Mouse (Mus musculus) kidney, adult 18-20 months (tissue): Measurements from ENCODE around the gene Emilin2.

Experiments used
- DNase-seq: peaks from one replicate; pipeline ENCODE4 v3.0.0; 2021

Gene Emilin2

GRCm38 (mm10) chr17:71263136-71263535 lies 48.6 kb downstream of the Emilin2 start:
- no peak for DNase-seq

DNA sequence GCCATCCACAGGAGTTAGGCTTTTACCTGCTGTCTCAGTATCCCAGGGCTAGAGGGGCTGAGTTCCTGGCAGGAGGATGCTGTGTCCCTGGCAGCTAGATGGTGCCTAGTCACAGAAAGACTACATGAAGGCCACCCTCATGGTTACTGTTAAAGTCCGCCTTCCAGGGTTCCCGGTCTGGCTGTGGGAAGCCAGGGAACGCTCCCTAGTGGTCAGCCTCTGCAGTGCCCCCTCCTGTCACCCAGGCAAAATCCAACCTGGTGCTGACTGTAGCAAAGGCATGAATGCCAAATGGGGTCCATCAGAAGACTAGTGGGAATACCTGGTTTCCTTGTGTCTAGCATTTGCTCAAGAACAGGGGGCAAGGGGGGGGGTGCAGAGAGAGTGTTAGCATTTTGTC lies 51.1 kb downstream of the Emilin2 start:
- no peak for DNase-seq

- DNase-seq: peak; percentile 26
Measured at GRCm38 (mm10) chr17:71259727-71260126, 52.1 kb downstream of the Emilin2 start.

DNA sequence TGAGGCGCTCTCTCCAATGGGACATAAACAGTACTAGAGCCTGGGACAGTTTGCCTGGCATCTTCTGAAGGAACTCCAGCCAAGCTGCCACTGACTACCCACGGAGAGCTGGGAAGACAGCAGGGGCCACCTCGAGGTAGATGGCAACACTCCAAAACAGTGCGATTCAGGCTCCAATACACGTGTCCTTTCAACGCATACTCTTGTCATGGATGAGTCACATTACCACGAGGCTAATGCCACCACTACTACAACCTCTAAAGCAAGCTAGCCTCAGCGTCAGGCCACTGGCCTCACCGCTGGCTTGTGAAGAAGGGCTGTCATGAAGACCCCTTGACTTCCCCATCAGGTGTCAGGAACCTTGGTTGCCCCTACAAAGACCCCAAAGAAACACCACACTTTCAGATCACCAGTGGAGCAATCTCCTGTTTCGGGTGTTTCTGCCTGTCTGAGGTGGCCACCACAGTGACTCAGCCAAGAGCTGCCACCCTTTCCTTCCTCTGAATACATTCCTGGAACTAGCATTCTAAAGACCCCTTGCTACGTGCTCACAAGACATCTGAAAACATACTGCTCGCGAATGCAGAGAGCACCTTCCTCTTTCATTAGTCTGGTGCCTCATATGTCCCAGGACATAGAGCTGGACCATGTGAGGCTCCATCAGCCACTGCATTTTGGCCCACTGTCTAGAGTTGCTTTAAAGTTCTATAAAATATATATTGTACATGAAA lies 54.8 kb downstream of the Emilin2 start:
- no peak for DNase-seq

DNA sequence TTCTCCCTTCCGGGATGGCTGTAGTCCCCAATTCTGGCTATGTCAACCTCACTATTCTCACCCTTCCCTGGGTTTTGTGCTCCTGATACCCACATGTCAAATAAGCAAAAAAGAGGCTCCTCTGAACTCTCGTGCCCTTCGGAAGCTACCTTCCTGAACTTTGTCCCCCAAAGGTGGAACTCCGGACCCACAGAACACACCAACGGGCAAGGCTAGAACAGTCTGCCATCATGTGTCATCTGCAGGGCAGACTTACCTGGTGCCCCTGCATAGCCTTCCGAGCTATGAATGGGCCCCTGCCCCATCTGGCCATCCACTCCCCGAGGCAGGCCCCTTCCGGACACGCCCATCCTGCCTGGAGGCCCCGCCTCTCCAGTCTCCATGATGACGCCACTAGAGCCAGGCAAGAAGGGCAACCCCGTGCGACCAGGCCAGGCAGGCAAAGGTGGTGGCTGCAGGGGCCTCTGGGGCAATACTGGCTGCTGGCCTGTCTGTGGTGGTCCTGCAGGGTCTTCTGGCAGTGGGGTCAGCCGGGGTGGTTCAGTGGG lies 55.6 kb downstream of the Emilin2 start:
- DNase-seq: no peak

DNA sequence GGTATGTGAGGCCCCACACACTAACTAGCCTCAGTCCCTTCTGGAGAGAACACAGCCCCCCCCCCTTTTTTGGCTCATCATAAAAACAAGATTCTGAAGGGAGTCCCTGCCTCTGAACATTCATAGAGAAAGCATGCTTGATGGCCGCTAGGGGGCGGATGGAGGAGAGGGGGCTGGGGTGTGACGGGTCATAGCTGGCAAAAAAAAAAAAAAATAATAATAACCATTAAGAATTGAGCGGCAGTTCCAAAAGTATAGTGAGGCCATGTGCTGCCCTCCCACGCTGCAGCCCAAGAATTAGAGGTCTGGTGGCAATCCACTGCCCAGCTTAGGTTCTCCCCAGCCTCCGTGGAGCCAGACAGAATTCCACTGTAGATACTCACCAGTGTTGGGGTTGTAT lies 57.0 kb downstream of the Emilin2 start:
- DNase-seq: peak; percentile 18

DNA sequence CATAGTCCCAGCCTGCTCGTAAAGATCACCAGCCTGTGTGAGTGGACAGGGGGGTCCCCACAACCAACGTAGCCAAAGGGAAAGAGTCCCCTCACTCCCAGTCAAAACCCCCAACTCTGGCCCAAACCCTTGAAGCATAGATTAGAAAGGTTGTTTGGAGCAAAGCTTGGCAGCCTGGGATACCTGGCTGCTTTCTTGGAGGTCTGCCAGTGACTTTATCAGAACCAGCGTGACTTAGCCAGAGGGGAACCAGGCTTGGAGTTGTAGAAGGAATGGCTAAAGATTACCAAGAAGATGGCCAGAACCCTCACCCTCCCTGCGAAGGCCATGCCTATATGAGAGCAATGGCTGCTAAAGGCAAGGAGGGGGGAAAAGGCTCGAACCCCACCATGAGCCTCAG lies 57.7 kb downstream of the Emilin2 start:
- DNase-seq: peak; percentile 57

DNA sequence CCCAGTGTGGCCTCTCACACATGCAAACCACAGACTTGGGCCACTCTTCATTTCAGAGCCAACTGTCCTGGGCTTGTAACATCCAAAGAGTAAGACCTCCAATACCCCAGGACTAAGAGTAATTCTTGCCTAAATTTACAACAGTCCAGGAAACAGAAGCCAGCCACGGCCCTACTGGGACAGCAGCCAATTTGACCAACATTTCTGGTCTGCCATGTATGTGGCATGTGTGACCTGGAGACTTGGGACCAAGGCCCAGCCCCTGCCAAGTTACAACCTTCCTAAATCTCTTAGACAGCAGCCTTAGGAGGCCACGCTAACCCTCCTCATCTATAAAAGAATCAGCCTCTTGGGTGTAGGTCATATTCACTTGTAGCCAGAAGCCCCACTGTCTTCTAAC lies 58.4 kb downstream of the Emilin2 start:
- no peak for DNase-seq

DNA sequence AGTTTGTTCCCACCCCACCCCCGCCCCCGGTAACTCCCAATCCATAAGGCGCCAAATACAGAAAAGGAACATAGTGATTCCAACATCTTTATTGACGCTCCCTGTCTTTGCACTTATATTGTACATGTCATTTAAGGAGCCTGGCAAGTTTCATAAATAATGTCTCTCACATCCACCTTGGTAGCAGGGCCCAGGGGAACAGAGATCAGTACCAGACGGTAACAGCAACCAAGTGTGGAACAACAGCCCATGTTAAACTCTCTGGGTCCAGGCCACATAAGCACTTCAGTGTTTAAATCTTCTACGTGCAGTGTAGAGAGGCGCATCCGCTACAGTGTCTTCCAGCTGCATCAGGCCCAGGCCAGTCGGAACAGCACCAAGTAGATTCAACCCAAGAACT lies 59.7 kb downstream of the Emilin2 start:
- DNase-seq: no peak

GRCm38 (mm10) chr17:71251601-71252001 lies 60.2 kb downstream of the Emilin2 start:
- peak; percentile 31 for DNase-seq

DNA sequence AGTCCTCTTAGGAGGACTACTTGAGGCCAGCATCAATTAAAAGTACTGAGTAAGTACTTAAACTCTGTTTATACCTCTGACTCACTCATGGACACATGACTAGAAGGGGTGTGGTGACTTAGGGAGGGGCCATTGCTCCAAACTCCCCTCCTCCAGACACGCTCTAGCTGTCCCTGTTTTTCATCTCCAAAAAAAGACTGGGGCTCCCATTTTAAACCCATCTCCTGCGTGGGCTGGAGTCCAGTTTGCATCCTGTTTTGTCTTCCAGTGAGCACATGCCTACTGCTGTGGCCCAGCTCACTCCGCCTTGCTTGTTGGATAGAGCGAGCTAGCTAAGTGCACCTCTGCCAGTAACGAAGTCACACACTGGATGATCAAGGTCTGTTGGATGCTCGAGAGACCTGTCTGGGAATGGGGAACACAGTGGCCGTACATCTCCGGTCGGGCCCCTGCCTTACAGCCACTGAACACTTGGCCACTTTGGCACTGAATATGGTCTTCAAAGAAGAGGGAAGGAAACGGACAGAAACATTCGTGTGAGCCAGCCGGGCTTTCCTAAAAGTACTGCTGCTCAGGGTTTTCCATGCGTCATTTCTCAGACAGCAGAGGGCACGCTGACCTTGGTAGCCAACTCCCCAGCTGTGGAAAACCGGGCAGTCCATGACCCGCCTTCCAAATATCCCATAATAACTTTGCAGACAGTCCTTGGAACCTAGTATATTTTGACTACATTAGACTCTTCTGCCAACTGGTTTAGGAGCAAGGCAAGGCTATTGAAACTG lies 60.8 kb downstream of the Emilin2 start:
- DNase-seq: peak; percentile 34

GRCm38 (mm10) chr17:71250046-71250445 lies 61.7 kb downstream of the Emilin2 start:
- DNase-seq: no peak

GRCm38 (mm10) chr17:71248963-71249362 lies 62.8 kb downstream of the Emilin2 start:
- DNase-seq: no peak

GRCm38 (mm10) chr17:71246022-71246421 lies 65.8 kb downstream of the Emilin2 start:
- no peak for DNase-seq

- no peak for DNase-seq
Measured at GRCm38 (mm10) chr17:71245133-71245532, 66.6 kb downstream of the Emilin2 start.

GRCm38 (mm10) chr17:71242666-71243065 lies 69.1 kb downstream of the Emilin2 start:
- DNase-seq: no peak

DNA sequence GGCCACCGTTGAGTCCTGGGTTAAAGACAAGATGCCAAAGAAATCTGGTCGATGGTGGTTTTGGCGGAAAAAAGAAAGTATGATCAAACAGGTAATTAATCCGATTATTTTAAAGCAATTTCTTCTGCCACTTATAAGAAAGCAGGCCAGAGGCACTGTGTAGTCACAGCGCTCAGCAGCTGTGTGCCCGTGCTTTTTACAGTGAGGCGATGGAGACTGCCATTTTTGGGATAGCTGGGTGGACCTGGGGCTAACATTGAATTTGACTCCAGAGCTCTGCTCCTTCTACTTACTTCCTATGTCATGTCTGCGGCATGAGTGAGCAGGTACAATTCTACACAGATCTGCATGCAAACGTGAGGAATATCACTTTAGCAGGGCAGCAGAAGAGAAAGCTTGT lies 71.0 kb downstream of the Emilin2 start:
- no peak for DNase-seq

DNA sequence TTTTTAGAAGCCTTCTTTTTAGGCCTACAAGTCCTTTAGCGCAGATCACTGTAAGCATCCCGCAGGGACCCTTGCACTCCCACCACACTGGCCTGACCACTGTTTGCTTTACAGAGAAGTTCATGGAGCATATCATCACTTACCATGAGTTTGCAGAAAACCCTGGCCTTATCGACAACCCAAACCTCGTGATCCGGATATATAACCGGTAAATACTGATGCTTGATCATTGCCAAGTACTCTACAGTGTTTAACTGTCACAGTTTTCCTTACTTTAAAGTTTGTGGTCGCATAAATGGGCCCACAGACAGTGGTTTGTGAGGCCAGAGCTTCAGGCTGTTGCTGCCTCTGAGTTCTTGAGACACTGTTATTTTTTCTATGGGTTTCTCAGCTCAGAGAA lies 73.3 kb downstream of the Emilin2 start:
- DNase-seq: no peak

DNA sequence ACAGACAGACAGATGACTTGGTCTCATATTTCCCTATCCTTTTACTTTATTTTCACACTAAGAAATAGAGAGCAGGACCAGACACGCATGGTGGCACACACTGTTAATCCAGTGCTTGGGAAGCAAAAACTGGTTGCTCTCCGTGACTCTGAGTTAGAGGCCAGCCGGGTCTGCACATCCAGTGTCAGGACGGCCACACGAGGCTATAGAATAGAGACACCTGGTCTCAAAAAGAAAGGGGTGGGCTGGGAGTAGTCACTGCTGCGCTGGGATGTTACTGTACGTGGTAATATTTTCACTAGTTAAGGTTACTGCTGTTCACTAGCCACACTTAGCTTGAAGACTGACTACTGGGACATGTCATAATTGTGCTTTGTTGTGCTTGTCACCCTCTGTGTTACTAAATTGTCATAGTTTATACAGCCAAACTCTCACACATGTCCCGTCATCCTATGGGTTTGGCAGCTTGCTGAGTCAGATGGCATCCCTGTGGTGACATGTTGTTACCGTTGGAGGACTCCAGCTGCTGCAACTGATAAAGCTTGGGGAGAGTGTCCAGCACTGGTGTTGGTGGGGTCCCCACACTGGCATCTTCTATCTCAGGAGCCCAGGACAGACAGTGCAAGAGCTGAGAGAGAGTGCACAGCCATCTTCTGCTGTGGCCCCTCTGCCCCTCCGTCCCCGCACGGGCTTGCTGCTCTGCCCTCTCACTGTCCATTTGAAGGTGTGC lies 76.4 kb downstream of the Emilin2 start:
- DNase-seq: no peak

- DNase-seq: no peak
Measured at GRCm38 (mm10) chr17:71234041-71234594, 77.7 kb downstream of the Emilin2 start.

DNA sequence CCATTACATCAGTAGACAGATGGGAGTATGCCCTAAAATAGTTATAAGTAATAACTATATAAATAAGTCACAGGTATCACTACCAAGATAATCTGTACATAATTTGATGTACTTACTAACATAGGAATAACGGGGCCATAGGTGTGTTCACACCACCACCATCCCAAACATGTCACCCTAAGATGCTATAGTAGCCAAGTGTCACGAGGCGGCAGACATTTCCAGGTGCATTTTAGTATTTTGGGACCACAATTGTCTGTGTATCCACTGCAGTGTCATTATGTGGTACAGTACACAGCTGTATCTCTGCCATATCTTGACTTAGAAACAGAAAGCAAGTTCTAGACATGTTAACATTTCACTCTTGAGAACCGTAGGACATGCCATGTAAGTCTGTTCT lies 78.6 kb downstream of the Emilin2 start:
- no peak for DNase-seq

DNA sequence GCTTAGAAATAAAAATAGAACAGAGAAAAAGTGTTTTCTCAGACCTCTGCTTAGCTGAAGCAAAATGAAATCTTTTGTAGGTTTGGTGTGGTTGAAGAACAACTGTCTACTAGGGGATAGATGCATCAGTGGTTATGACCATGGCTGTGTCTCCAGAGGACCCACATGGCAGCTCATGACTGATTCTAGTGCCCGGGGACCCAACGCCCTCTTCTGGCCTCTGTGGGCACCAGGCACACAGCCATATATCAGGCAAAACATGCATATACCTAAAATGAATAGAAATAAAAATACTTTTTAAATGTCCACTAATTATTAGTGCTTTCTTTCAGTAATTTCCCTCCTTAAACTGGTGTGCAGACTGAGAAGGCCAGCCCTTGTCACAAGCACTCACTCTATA lies 79.8 kb downstream of the Emilin2 start:
- DNase-seq: no peak

DNA sequence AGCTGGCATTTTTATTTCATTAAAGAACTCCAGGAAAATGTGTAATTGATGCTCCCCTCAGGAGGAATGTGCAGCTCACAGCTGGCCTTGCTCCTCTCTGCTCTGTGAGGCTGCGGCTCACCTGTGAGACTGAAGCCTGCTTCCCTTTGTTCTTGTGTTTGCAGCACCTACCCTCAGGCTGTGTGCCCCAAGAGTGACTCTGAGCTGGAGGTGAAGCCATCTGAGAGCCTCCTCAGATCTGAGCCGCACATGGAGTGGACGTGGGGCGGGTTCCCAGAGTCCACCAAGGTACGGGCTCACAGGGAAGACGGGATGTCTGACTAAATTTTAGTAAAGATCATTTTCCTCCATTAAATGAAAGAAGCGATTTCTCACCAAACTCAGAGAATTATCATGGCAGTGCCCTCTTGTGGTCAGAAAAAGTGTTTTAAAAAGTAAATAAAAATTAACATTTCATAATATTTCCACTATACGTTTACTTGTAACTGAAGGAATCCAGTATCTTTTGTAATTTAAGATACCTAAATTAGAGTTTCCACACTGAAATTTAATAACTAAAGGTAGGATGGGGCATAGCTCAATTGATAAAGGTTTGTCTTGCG lies 81.6 kb downstream of the Emilin2 start:
- no peak for DNase-seq
